Mouse (Mus musculus) midbrain, embryonic 11.5 days (tissue): ENCODE data around the gene H2al1a. TPM values are rescaled to one million over a fixed set of nuclear protein-coding genes. Genes with fewer than 3 reads are reported as not detected.
"Not testable (repeated sequence)": the region's sequence is repeated elsewhere in the genome, so short reads cannot be mapped to it uniquely, and the experiment has no call there.

Experiments used
- ATAC-seq: fragments of 200-750 bp; cut with Nextera tagmentation; 2 replicates; pipeline ENCODE4 v1.8.0; 2017; ENCODE audit warnings: moderate TSS enrichment, moderate library complexity; ENCODE audit not compliant: low FRiP score
- DNase-seq: peaks from one replicate; pipeline ENCODE4 v3.0.0; 2015; ENCODE audit warnings: low spot score; ENCODE audit errors: missing footprints
- H3K27ac ChIP-seq: fragments of 300-500 bp; sonication (generic); 2 replicates; pipeline ENCODE4 v1.5.1; 2014; ENCODE audit warnings: low read depth, low read length
- H3K27me3 ChIP-seq: fragments of 300-500 bp; sonication (generic); 2 replicates; pipeline ENCODE4 v1.6.1; 2014; ENCODE audit warnings: mild to moderate bottlenecking, low read length, moderate library complexity, mixed read lengths; ENCODE audit not compliant: control insufficient read depth, insufficient read depth
- H3K36me3 ChIP-seq: fragments of 300-500 bp; sonication (generic); 2 replicates; pipeline ENCODE4 v1.6.1; 2014; ENCODE audit warnings: mild to moderate bottlenecking, low read length, moderate library complexity, mixed read lengths; ENCODE audit not compliant: control insufficient read depth, insufficient read depth
- H3K4me1 ChIP-seq: fragments of 300-500 bp; sonication (generic); 2 replicates; pipeline ENCODE4 v1.6.1; 2014; ENCODE audit warnings: low read length; ENCODE audit not compliant: control insufficient read depth, insufficient read depth
- H3K4me2 ChIP-seq: fragments of 300-500 bp; sonication (generic); 2 replicates; pipeline ENCODE4 v1.6.1; 2014; ENCODE audit warnings: mild to moderate bottlenecking, moderate library complexity
- H3K4me3 ChIP-seq: fragments of 300-500 bp; sonication (generic); 2 replicates; pipeline ENCODE4 v1.5.1; 2014; ENCODE audit warnings: low read depth, low read length
- H3K9ac ChIP-seq: fragments of 300-500 bp; sonication (generic); 2 replicates; pipeline ENCODE4 v1.6.1; 2014; ENCODE audit warnings: low read length
- H3K9me3 ChIP-seq: fragments of 300-500 bp; sonication (generic); 2 replicates; pipeline ENCODE4 v1.6.1; 2016; ENCODE audit warnings: low read length; ENCODE audit not compliant: control insufficient read depth
- WGBS: fragments of 180-500 bp; shearing (Covaris S2); extraction: QIAGEN DNeasy Blood & Tissue Kit; methylation state at CpG from one replicate; pipeline ENCODE4 v1.1.7; 2014; 5-methylcytosine and 5-hydroxymethylcytosine counted together
- polyA plus RNA-seq: library from polyadenylated mRNA; unstranded; fragments of >200 nt; fragmentation: Nextera tagmentation; extraction: Ambion mirVana; gene quantifications from 2 replicates; pipeline ENCODE4 v1.2.1, GENCODE M21; 2014

The H2al1a gene
- polyA plus RNA-seq, 1 experiment from 2014 or later = not detected

GRCm38 (mm10) chrX:11317956-11318355 lies 18.9 kb downstream of the H2al1a start, which contains the start of gene H2al1g:
TSS of gene H2al1g (plus strand) at chrX:11318256.
- not testable (repeated sequence) for H3K4me2 ChIP-seq
- WGBS = no CpG with 5 or more reads among the region's 3 CpGs

DNA sequence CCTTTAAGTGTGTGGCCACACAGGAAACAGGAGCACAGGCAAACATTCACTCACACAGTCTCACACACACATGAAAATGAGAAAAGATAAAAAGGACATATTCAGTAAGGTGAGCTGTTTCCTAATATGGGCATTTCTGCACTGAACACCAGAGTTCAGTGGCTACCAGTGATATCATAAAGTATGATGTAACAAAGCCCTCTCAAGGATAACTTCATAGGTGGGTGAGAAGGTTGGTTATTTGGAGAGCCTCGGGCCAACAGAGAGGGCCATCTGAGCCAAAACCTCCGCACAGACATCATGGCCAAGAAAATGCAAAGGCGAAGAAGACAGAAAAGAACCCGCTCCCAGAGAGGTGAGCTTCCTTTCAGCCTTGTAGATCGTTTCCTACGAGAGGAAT lies 22.1 kb downstream of the H2al1a start, which contains the start of gene H2al1h:
TSS of gene H2al1h (plus strand) at position 301 of the 400 bp plus-strand sequence.
- not testable (repeated sequence) for DNase-seq, H3K4me1 ChIP-seq, H3K27me3 ChIP-seq, H3K9me3 ChIP-seq, H3K27ac ChIP-seq, H3K4me2 ChIP-seq, H3K4me3 ChIP-seq, H3K9ac ChIP-seq, H3K36me3 ChIP-seq, ATAC-seq
- WGBS = no CpG with 5 or more reads among the region's 6 CpGs

More at GRCm38 (mm10) chrX:11317956-11318355, 18.9 kb downstream of the H2al1a start, which contains the start of gene H2al1g:
- H3K9ac ChIP-seq, H3K36me3 ChIP-seq, H3K27me3 ChIP-seq, ATAC-seq, H3K27ac ChIP-seq, H3K4me1 ChIP-seq, H3K4me3 ChIP-seq, H3K9me3 ChIP-seq, DNase-seq: not testable (repeated sequence)

- H3K4me2 ChIP-seq, DNase-seq, H3K27ac ChIP-seq, ATAC-seq, H3K27me3 ChIP-seq, H3K4me3 ChIP-seq, H3K9me3 ChIP-seq, H3K36me3 ChIP-seq, H3K4me1 ChIP-seq, H3K9ac ChIP-seq: not testable (repeated sequence)
- WGBS = 90% methylated on average over 2 of the region's 5 CpGs
Measured at GRCm38 (mm10) chrX:11324359-11324758, 25.3 kb downstream of the H2al1a start, which contains the start of gene H2al1i. TSS of gene H2al1i (plus strand) at chrX:11324659.

DNA sequence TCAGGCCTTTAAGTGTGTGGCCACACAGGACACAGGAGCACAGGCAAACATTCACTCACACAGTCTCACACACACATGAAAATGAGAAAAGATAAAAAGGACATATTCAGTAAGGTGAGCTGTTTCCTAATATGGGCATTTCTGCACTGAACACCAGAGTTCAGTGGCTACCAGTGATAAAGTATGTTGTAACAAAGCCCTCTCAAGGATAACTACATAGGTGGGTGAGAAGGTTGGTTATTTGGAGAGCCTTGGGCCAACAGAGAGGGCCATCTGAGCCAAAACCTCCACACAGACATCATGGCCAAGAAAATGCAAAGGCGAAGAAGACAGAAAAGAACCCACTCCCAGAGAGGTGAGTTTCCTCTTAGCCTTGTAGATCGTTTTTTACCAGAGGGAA lies 28.5 kb downstream of the H2al1a start, which contains the start of gene H2al1j:
TSS of gene H2al1j (plus strand) at position 301 of the 400 bp plus-strand sequence.
- not testable (repeated sequence) for H3K36me3 ChIP-seq, H3K9ac ChIP-seq, DNase-seq, H3K9me3 ChIP-seq, H3K4me3 ChIP-seq, H3K27me3 ChIP-seq, H3K27ac ChIP-seq, ATAC-seq, H3K4me1 ChIP-seq, H3K4me2 ChIP-seq
- 84% methylated on average over 2 of the region's 2 CpGs for WGBS

- no peak overlapping the region for H3K4me2 ChIP-seq
- ATAC-seq (no peak), DNase-seq (no peak)
- 72% methylated on average over 9 of the region's 9 CpGs for WGBS
- H3K9me3 ChIP-seq = no peaks in the 10 kb centered on the region
- H3K4me1 ChIP-seq = no peaks in the 10 kb centered on the region
- no peak overlapping the region for H3K27ac ChIP-seq
- H3K4me3 ChIP-seq = no peak overlapping the region
- no peaks in the 10 kb centered on the region for H3K36me3 ChIP-seq
- no peak overlapping the region for H3K9ac ChIP-seq
- H3K27me3 ChIP-seq = no peaks in the 10 kb centered on the region
Measured at GRCm38 (mm10) chrX:11345762-11346161, 46.7 kb downstream of the H2al1a start.

DNA sequence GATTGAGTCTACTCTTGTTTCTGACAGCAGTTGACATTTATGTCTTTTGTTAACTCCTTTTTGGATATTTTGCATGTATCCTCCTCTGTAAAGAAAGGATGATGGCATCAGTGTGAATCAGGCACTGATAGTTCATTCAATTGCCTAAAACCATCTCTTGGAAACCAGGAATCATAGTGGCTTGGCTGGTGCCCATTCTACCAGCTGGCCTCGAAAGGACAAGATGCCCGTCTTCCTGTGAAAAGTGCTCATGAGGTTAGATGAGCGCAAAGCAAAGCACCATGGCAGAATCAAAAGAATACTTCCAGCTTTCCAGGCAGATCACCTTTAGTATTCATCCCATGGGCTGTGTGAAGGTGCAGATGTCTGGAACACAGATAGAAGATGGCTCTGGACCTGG lies 47.7 kb downstream of the H2al1a start:
- ATAC-seq (no peak), DNase-seq (no peak)
- Histone ChIP-seq H3K4me1 (no peaks in the 10 kb centered on the region), H3K27ac (no peak overlapping the region), H3K9ac (no peak overlapping the region), H3K27me3 (no peaks in the 10 kb centered on the region), H3K36me3 (no peaks in the 10 kb centered on the region), H3K4me3 (no peak overlapping the region), H3K9me3 (no peaks in the 10 kb centered on the region), H3K4me2 (no peak overlapping the region)
- whole genome bisulfite sequencing = 96% methylated on average over 3 of the region's 3 CpGs

Other genes starting within 250 kb of the H2al1a start
- gene H2al1b, start 3.2 kb downstream of the H2al1a start, polyA plus RNA-seq = not detected in 2 replicates
- gene H2al1c, start 6.4 kb downstream of the H2al1a start, polyA plus RNA-seq = not detected in 2 replicates
- not detected in 2 replicates for gene H2al1d, start 9.6 kb downstream of the H2al1a start, polyA plus RNA-seq
- gene H2al1e, start 12.7 kb downstream of the H2al1a start, polyA plus RNA-seq = not detected in 2 replicates
- gene H2al1f, start 15.9 kb downstream of the H2al1a start, polyA plus RNA-seq = not detected in 2 replicates
- gene H2al1g, start 19.0 kb downstream of the H2al1a start, polyA plus RNA-seq = not detected in 2 replicates
- not detected in 2 replicates for gene H2al1h, start 22.2 kb downstream of the H2al1a start, polyA plus RNA-seq
- gene H2al1i, start 25.4 kb downstream of the H2al1a start, polyA plus RNA-seq = not detected in 2 replicates
- gene H2al1j, start 28.6 kb downstream of the H2al1a start, polyA plus RNA-seq = not detected in 2 replicates